Mouse (Mus musculus) gastrocnemius, adult 2 months (tissue): ENCODE measurements at regions not wholly inside any gene's neighbourhood (a gene's known extent, or its start where the extent isn't known, plus 50 kb on each side); places are given as distances from the start of the nearest gene placed in this dataset.

Experiments
- DNase-seq: peaks from one replicate; pipeline ENCODE4 v3.0.0; 2022
- H3K27ac ChIP-seq: fragments of 200-600 bp; 2 replicates; pipeline ENCODE4 v1.8.1; 2022; ENCODE audit warnings: mild to moderate bottlenecking
- H3K4me3 ChIP-seq: fragments of 200-600 bp; 2 replicates; pipeline ENCODE4 v1.8.1; 2022; ENCODE audit warnings: mild to moderate bottlenecking, moderate library complexity
- CTCF ChIP-seq: fragments of 200-600 bp; IDR thresholded peaks from 2 replicates; pipeline ENCODE4 v1.8.1; 2022; ENCODE audit warnings: antibody characterized with exemption, mild to moderate bottlenecking, moderate library complexity
- intact Hi-C: fragments of 180-260 bp; cut with DNase I; formaldehyde crosslinking; loops from one replicate; pipeline ENCODE4 v1.15.1; 2025

- intact Hi-C loops: no loop called here
- no peak for TF ChIP-seq CTCF
Measured at GRCm38 (mm10) chr12:70523379-70523778, 70.5 kb downstream of the Tmx1 start.

GRCm38 (mm10) chr12:70524703-70525102 is 71.8 kb downstream of the Tmx1 start:
- intact Hi-C loops: no loop called here
- Histone ChIP-seq H3K27ac (no peak overlapping the region), H3K4me3 (no peak overlapping the region)
- TF ChIP-seq CTCF: no peak
- DNase-seq: no peak

More at GRCm38 (mm10) chr12:70523379-70523778, 70.5 kb downstream of the Tmx1 start:
- Histone ChIP-seq H3K4me3 (no peak overlapping the region), H3K27ac (no peak overlapping the region)
- no peak for DNase-seq

- H3K4me3 ChIP-seq: no peak overlapping the region
- H3K27ac ChIP-seq: peak overlapping the region; percentile 72
- TF ChIP-seq CTCF: no peak
- DNase-seq: no peak
- intact Hi-C loops: no loop called here
Measured at GRCm38 (mm10) chr12:70531661-70532060, 78.8 kb downstream of the Tmx1 start.

GRCm38 (mm10) chr12:70532225-70532624 is 79.3 kb downstream of the Tmx1 start:
- no peak for DNase-seq
- Histone ChIP-seq H3K4me3 (no peak overlapping the region), H3K27ac (peak overlapping the region; percentile 72)
- TF ChIP-seq CTCF: no peak
- intact Hi-C loops: no loop called here

GRCm38 (mm10) chr12:70532843-70533242 is 79.9 kb downstream of the Tmx1 start:
- DNase-seq: peak; percentile 52
- intact Hi-C loops: no loop called here
- no peak overlapping the region for H3K4me3 ChIP-seq
- peak overlapping the region; percentile 72 for H3K27ac ChIP-seq
- no peak for TF ChIP-seq CTCF

- intact Hi-C loops: no loop called here
- DNase-seq: peak; percentile 61
- Histone ChIP-seq H3K4me3 (no peak overlapping the region), H3K27ac (peak overlapping the region; percentile 72)
- no peak for TF ChIP-seq CTCF
Measured at GRCm38 (mm10) chr12:70533375-70533935, 80.6 kb downstream of the Tmx1 start.

- no peak for TF ChIP-seq CTCF
- peak overlapping the region; percentile 85 for H3K27ac ChIP-seq
- intact Hi-C loops: loop anchor here (5.0 kb wide), 1 partner anchor 42 kb away; no protein-coding TSS in a partner anchor
- DNase-seq: no peak
- H3K4me3 ChIP-seq: no peak overlapping the region
Measured at GRCm38 (mm10) chr12:70539124-70539523, 86.2 kb downstream of the Tmx1 start.

- TF ChIP-seq CTCF: no peak
- Histone ChIP-seq H3K4me3 (peak overlapping the region; percentile 63), H3K27ac (peak overlapping the region; percentile 85)
- intact Hi-C loops: loop anchor here (5.0 kb wide), 2 partner anchors 43 to 47 kb away; no protein-coding TSS in a partner anchor
- peak; percentile 82 for DNase-seq
Measured at GRCm38 (mm10) chr12:70539856-70540255, 87.0 kb downstream of the Tmx1 start.

- no peak for DNase-seq
- TF ChIP-seq CTCF: no peak
- H3K27ac ChIP-seq: peak overlapping the region; percentile 85
- peak overlapping the region; percentile 63 for H3K4me3 ChIP-seq
- intact Hi-C loops: loop anchor here (5.0 kb wide), 1 partner anchor 46 kb away; no protein-coding TSS in a partner anchor
Measured at GRCm38 (mm10) chr12:70541432-70541831, 88.5 kb downstream of the Tmx1 start.

- intact Hi-C loops: loop anchor here (5.0 kb wide), 1 partner anchor 44 kb away; no protein-coding TSS in a partner anchor
Measured at GRCm38 (mm10) chr12:70543299-70543698, 90.4 kb downstream of the Tmx1 start.

GRCm38 (mm10) chr12:70544326-70544725 is 91.4 kb downstream of the Tmx1 start:
- no peak for DNase-seq
- Histone ChIP-seq H3K4me3 (no peak overlapping the region), H3K27ac (peak overlapping the region; percentile 71)
- TF ChIP-seq CTCF: no peak
- intact Hi-C loops: loop anchor here (5.0 kb wide), 1 partner anchor 43 kb away; no protein-coding TSS in a partner anchor

More at GRCm38 (mm10) chr12:70543299-70543698, 90.4 kb downstream of the Tmx1 start:
- TF ChIP-seq CTCF: no peak
- no peak for DNase-seq
- Histone ChIP-seq H3K27ac (no peak overlapping the region), H3K4me3 (no peak overlapping the region)

- peak; percentile 71 for DNase-seq
- intact Hi-C loops: loop anchor here (5.0 kb wide), 1 partner anchor 42 kb away; no protein-coding TSS in a partner anchor
- Histone ChIP-seq H3K27ac (peak overlapping the region; percentile 71), H3K4me3 (no peak overlapping the region)
- TF ChIP-seq CTCF: no peak
Measured at GRCm38 (mm10) chr12:70544850-70545510, 92.1 kb downstream of the Tmx1 start.

- Histone ChIP-seq H3K4me3 (no peak overlapping the region), H3K27ac (peak overlapping the region; percentile 71)
- peak; percentile 54 for DNase-seq
- intact Hi-C loops: no loop called here
- no peak for TF ChIP-seq CTCF
Measured at GRCm38 (mm10) chr12:70547199-70547598, 94.3 kb downstream of the Tmx1 start.
